Mouse (Mus musculus): ENCODE results near the gene Tnfrsf22. TPM values are rescaled to one million over a fixed set of nuclear protein-coding genes. Genes with fewer than 3 reads are reported as not detected.
"Not testable (repeated sequence)": the region's sequence is repeated elsewhere in the genome, so short reads cannot be mapped to it uniquely, and the experiment has no call there.

Tnfrsf22 gene
- polyA plus RNA-seq, 1 experiment = 5.5 TPM

- DNase-seq (ENCODE audit: low read depth) = no peak
- no peak for TF ChIP-seq POLR2A (IDR thresholded peaks at IDR 0.05; ENCODE audit: borderline replicate concordance, extremely low read depth, insufficient read depth, insufficient read length, poor library complexity, severe bottlenecking)
- TF ChIP-seq CTCF (IDR thresholded peaks at IDR 0.05; ENCODE audit: borderline replicate concordance, extremely low read depth, insufficient read depth, insufficient read length) = no peak
Observed at GRCm38 (mm10) chr7:143681566-143681965, 32.1 kb upstream of the Tnfrsf22 start.

- DNase-seq (ENCODE audit: low read depth) = not testable (repeated sequence)
Observed at GRCm38 (mm10) chr7:143680836-143681235, 31.4 kb upstream of the Tnfrsf22 start.

GRCm38 (mm10) chr7:143679650-143680049, 30.2 kb upstream of the Tnfrsf22 start:
- DNase-seq (ENCODE audit: low read depth) = not testable (repeated sequence)

- no peak for DNase-seq (ENCODE audit: low read depth)
Observed at GRCm38 (mm10) chr7:143666427-143667311, 17.2 kb upstream of the Tnfrsf22 start.

GRCm38 (mm10) chr7:143663470-143663869, 14.0 kb upstream of the Tnfrsf22 start:
- TF ChIP-seq CTCF (IDR thresholded peaks at IDR 0.05; ENCODE audit: borderline replicate concordance, extremely low read depth, insufficient read depth, insufficient read length) (no peak), POLR2A (IDR thresholded peaks at IDR 0.05; ENCODE audit: borderline replicate concordance, extremely low read depth, insufficient read depth, insufficient read length, poor library complexity, severe bottlenecking) (no peak)
- DNase-seq (ENCODE audit: low read depth) = no peak

More at GRCm38 (mm10) chr7:143666427-143667311, 17.2 kb upstream of the Tnfrsf22 start:
- TF ChIP-seq CTCF (IDR thresholded peaks at IDR 0.05; ENCODE audit: borderline replicate concordance, extremely low read depth, insufficient read depth, insufficient read length) = no peak
- TF ChIP-seq POLR2A (IDR thresholded peaks at IDR 0.05; ENCODE audit: borderline replicate concordance, extremely low read depth, insufficient read depth, insufficient read length, poor library complexity, severe bottlenecking) = no peak

GRCm38 (mm10) chr7:143660797-143661196, 11.3 kb upstream of the Tnfrsf22 start:
- DNase-seq (ENCODE audit: low read depth) = no peak

GRCm38 (mm10) chr7:143649769-143650346, 397 bp upstream of the Tnfrsf22 start:
- not testable (repeated sequence) for DNase-seq (ENCODE audit: low read depth)

More at GRCm38 (mm10) chr7:143660797-143661196, 11.3 kb upstream of the Tnfrsf22 start:
- TF ChIP-seq POLR2A (IDR thresholded peaks at IDR 0.05; ENCODE audit: borderline replicate concordance, extremely low read depth, insufficient read depth, insufficient read length, poor library complexity, severe bottlenecking) (no peak), CTCF (IDR thresholded peaks at IDR 0.05; ENCODE audit: borderline replicate concordance, extremely low read depth, insufficient read depth, insufficient read length) (no peak)

- not testable (repeated sequence) for DNase-seq (ENCODE audit: low read depth)
Observed at GRCm38 (mm10) chr7:143643949-143644348, 5.5 kb downstream of the Tnfrsf22 start.

- no peak for DNase-seq (ENCODE audit: low read depth)
- TF ChIP-seq POLR2A (IDR thresholded peaks at IDR 0.05; ENCODE audit: borderline replicate concordance, extremely low read depth, insufficient read depth, insufficient read length, poor library complexity, severe bottlenecking) (no peak), CTCF (IDR thresholded peaks at IDR 0.05; ENCODE audit: borderline replicate concordance, extremely low read depth, insufficient read depth, insufficient read length) (no peak)
Observed at GRCm38 (mm10) chr7:143636674-143637073, 12.8 kb downstream of the Tnfrsf22 start.

GRCm38 (mm10) chr7:143631503-143631902, 18.0 kb downstream of the Tnfrsf22 start:
- no peak for DNase-seq (ENCODE audit: low read depth)
- TF ChIP-seq POLR2A (IDR thresholded peaks at IDR 0.05; ENCODE audit: borderline replicate concordance, extremely low read depth, insufficient read depth, insufficient read length, poor library complexity, severe bottlenecking) (no peak), CTCF (IDR thresholded peaks at IDR 0.05; ENCODE audit: borderline replicate concordance, extremely low read depth, insufficient read depth, insufficient read length) (no peak)

- DNase-seq (ENCODE audit: low read depth) = no peak
- TF ChIP-seq POLR2A (IDR thresholded peaks at IDR 0.05; ENCODE audit: borderline replicate concordance, extremely low read depth, insufficient read depth, insufficient read length, poor library complexity, severe bottlenecking) (no peak), CTCF (IDR thresholded peaks at IDR 0.05; ENCODE audit: borderline replicate concordance, extremely low read depth, insufficient read depth, insufficient read length) (no peak)
Observed at GRCm38 (mm10) chr7:143629501-143629900, 20.0 kb downstream of the Tnfrsf22 start.

GRCm38 (mm10) chr7:143628540-143628939, 20.9 kb downstream of the Tnfrsf22 start, which contains the start of gene Tnfrsf26:
Gene Tnfrsf26 (minus strand): TSS chr7:143628722.
- no peak for DNase-seq (ENCODE audit: low read depth)
- TF ChIP-seq POLR2A (IDR thresholded peaks at IDR 0.05; ENCODE audit: borderline replicate concordance, extremely low read depth, insufficient read depth, insufficient read length, poor library complexity, severe bottlenecking) (no peak), CTCF (IDR thresholded peaks at IDR 0.05; ENCODE audit: borderline replicate concordance, extremely low read depth, insufficient read depth, insufficient read length) (no peak)
